Mouse (Mus musculus) CH12.LX (cell line): ENCODE measurements at regions not wholly inside any gene's neighbourhood (a gene's known extent, or its start where the extent isn't known, plus 50 kb on each side); places are given as distances from the start of the nearest gene placed in this dataset.

Source experiments
- DNase-seq: peaks from one replicate; pipeline ENCODE4 v3.0.0-alpha.2; 2013; ENCODE audit errors: extremely low read depth
- H3K27ac ChIP-seq: 2 replicates; pipeline ENCODE4 v1.5.1; 2012; ENCODE audit warnings: low read depth, mild to moderate bottlenecking, control low read depth, moderate library complexity; ENCODE audit not compliant: insufficient read depth
- H3K27me3 ChIP-seq: replicated peaks from 2 replicates; pipeline ENCODE3; 2012; ENCODE audit warnings: inconsistent platforms
- H3K36me3 ChIP-seq, 2 experiments: replicated peaks in 1 of 2; 2 replicates each; pipeline versions ENCODE3 to v1.6.1; 2012; ENCODE audit warnings: inconsistent platforms in 1 of 2, low read length in 1 of 2, mild to moderate bottlenecking in 1 of 2, mixed read lengths in 1 of 2, moderate library complexity in 1 of 2; ENCODE audit not compliant: control insufficient read depth in 1 of 2, insufficient read depth in 1 of 2
- H3K4me1 ChIP-seq, 2 experiments: 2 replicates each; pipeline ENCODE4 v1.6.1; 2012; ENCODE audit warnings: inconsistent platforms in 1 of 2, moderate library complexity in 1 of 2; ENCODE audit not compliant: insufficient read depth in 2 of 2, control insufficient read depth in 1 of 2
- H3K4me2 ChIP-seq: 2 replicates; pipeline ENCODE4 v1.6.1; 2012; ENCODE audit warnings: low read depth, mild to moderate bottlenecking, control low read depth; ENCODE audit not compliant: poor library complexity, insufficient read depth, severe bottlenecking
- H3K4me3 ChIP-seq, 3 experiments: fragments of 150-350 bp in 1 of 3; sonication (generic) in 1 of 3; replicated peaks in 1 of 3; 2 replicates each; pipeline versions ENCODE3 to v1.5.1; 2011 to 2012; ENCODE audit warnings: low read depth in 2 of 3, low read length in 2 of 3, mild to moderate bottlenecking in 2 of 3, moderate library complexity in 2 of 3, control low read depth in 1 of 3, improper control_type of control experiment in 1 of 3, inconsistent platforms in 1 of 3, mixed read lengths in 1 of 3; ENCODE audit not compliant: poor library complexity in 1 of 3
- H3K79me2 ChIP-seq: replicated peaks from 2 replicates; pipeline ENCODE4 v1.6.1; 2012; ENCODE audit warnings: mild to moderate bottlenecking, moderate library complexity; ENCODE audit not compliant: control insufficient read depth, poor library complexity, insufficient read depth, severe bottlenecking; ENCODE audit errors: extremely low read depth
- H3K9ac ChIP-seq: 2 replicates; pipeline ENCODE4 v1.6.1; 2012; ENCODE audit warnings: low read depth, mild to moderate bottlenecking, control low read depth, moderate library complexity; ENCODE audit not compliant: insufficient read depth
- H3K9me3 ChIP-seq: replicated peaks from 2 replicates; pipeline ENCODE3; 2012; ENCODE audit warnings: low read length, inconsistent platforms, mixed read lengths
- BHLHE40 ChIP-seq: IDR thresholded peaks from 2 replicates; pipeline ENCODE4 v1.6.1; 2011; ENCODE audit warnings: mild to moderate bottlenecking, low read depth, low read length, improper control_type of control experiment
- CHD1 ChIP-seq: IDR thresholded peaks from 2 replicates; pipeline ENCODE4 v1.6.1; 2012; ENCODE audit warnings: low read depth, low read length, improper control_type of control experiment, inconsistent platforms
- CTCF ChIP-seq, 2 experiments: IDR thresholded peaks in 1 of 2; conservative IDR thresholded peaks in 1 of 2; 2 replicates each; pipeline ENCODE4 v1.5.1; 2011 to 2012; ENCODE audit warnings: low read depth in 2 of 2, low read length in 2 of 2, improper control_type of control experiment in 1 of 2, inconsistent platforms in 1 of 2, mild to moderate bottlenecking in 1 of 2, moderate library complexity in 1 of 2
- E2F4 ChIP-seq: IDR thresholded peaks from 2 replicates; pipeline ENCODE4 v1.6.1; 2011; ENCODE audit warnings: low read depth, low read length, improper control_type of control experiment; ENCODE audit not compliant: insufficient replicate concordance
- ELF1 ChIP-seq: IDR thresholded peaks from 2 replicates; pipeline ENCODE4 v1.6.1; 2014; ENCODE audit warnings: low read depth, mild to moderate bottlenecking, inconsistent platforms, low read length, improper control_type of control experiment
- HCFC1 ChIP-seq: IDR thresholded peaks from 2 replicates; pipeline ENCODE4 v1.6.1; 2012; ENCODE audit warnings: low read depth, mild to moderate bottlenecking, inconsistent platforms, low read length, improper control_type of control experiment
- JUN ChIP-seq: IDR thresholded peaks from 2 replicates; pipeline ENCODE4 v1.6.1; 2011; ENCODE audit warnings: low read depth, mild to moderate bottlenecking, low read length, improper control_type of control experiment, moderate library complexity; ENCODE audit not compliant: insufficient read depth
- KAT2A ChIP-seq: IDR thresholded peaks from 2 replicates; pipeline ENCODE4 v1.6.1; 2012; ENCODE audit warnings: low read length, improper control_type of control experiment, inconsistent platforms; ENCODE audit not compliant: insufficient replicate concordance
- MAZ ChIP-seq: IDR thresholded peaks from 2 replicates; pipeline ENCODE4 v1.6.1; 2012; ENCODE audit warnings: low read depth, mild to moderate bottlenecking, inconsistent platforms, low read length, improper control_type of control experiment, moderate library complexity
- MEF2A ChIP-seq: IDR thresholded peaks from 2 replicates; pipeline ENCODE4 v1.6.1; 2014; ENCODE audit warnings: low read depth, mild to moderate bottlenecking, inconsistent platforms, low read length, improper control_type of control experiment, borderline replicate concordance
- MXI1 ChIP-seq: IDR thresholded peaks from 2 replicates; pipeline ENCODE4 v1.6.1; 2011; ENCODE audit warnings: mild to moderate bottlenecking, low read depth, low read length, improper control_type of control experiment
- NELFE ChIP-seq: IDR thresholded peaks from 2 replicates; pipeline ENCODE4 v1.6.1; 2011; ENCODE audit warnings: low read depth, low read length, improper control_type of control experiment
- NRF1 ChIP-seq: IDR thresholded peaks from 2 replicates; pipeline ENCODE4 v1.6.1; 2014; ENCODE audit warnings: low read depth, mild to moderate bottlenecking, inconsistent platforms, low read length, improper control_type of control experiment, moderate library complexity
- PAX5 ChIP-seq: IDR thresholded peaks from 2 replicates; pipeline ENCODE4 v1.6.1; 2012; ENCODE audit warnings: low read length, inconsistent platforms, mixed read lengths
- RAD21 ChIP-seq: IDR thresholded peaks from 2 replicates; pipeline ENCODE4 v1.6.1; 2011; ENCODE audit warnings: low read depth, mild to moderate bottlenecking, low read length, improper control_type of control experiment, moderate library complexity
- SIN3A ChIP-seq: IDR thresholded peaks from 2 replicates; pipeline ENCODE4 v1.6.1; 2012; ENCODE audit warnings: low read length, improper control_type of control experiment, inconsistent platforms
- TBP ChIP-seq: conservative IDR thresholded peaks from 2 replicates; pipeline ENCODE4 v1.6.1; 2011; ENCODE audit warnings: low read depth, low read length, improper control_type of control experiment
- UBTF ChIP-seq: IDR thresholded peaks from 2 replicates; pipeline ENCODE4 v1.6.1; 2012; ENCODE audit warnings: low read depth, mild to moderate bottlenecking, inconsistent platforms, low read length, improper control_type of control experiment, moderate library complexity
- USF1 ChIP-seq: IDR thresholded peaks from 2 replicates; pipeline ENCODE4 v1.6.1; 2014; ENCODE audit warnings: low read depth, mild to moderate bottlenecking, inconsistent platforms, low read length, improper control_type of control experiment
- USF2 ChIP-seq: conservative IDR thresholded peaks from 2 replicates; pipeline ENCODE4 v1.6.1; 2011; ENCODE audit warnings: low read depth, low read length, improper control_type of control experiment
- ZNF384 ChIP-seq: IDR thresholded peaks from 2 replicates; pipeline ENCODE4 v1.6.1; 2012; ENCODE audit warnings: low read depth, low read length, improper control_type of control experiment, inconsistent platforms
- dilution Hi-C: fragments of 300-500 bp; cut with MboI; formaldehyde crosslinking; loops from 2 replicates; pipeline ENCODE4 v1.14.3; 2020; ENCODE audit warnings: low sequenced_read_pairs; ENCODE audit not compliant: extremely low pct_unique_long_range_greater_than_20kb, extremely low pct_ligation_motif_present
- in situ Hi-C: fragments of 300-500 bp; cut with MboI; formaldehyde crosslinking; loops from 3 replicates; pipeline ENCODE4 v1.14.3; 2019; ENCODE audit warnings: low sequenced_read_pairs, low pct_ligation_motif_present, low pct_unique_long_range_greater_than_20kb, mixed read lengths

- Histone ChIP-seq H3K36me3 (no peaks in the 10 kb centered on the region), H3K27me3 (no peaks in the 10 kb centered on the region), H3K79me2 (no peaks in the 10 kb centered on the region), H3K4me1 (no peaks in the 10 kb centered on the region), H3K4me2 (no peak overlapping the region), H3K4me3 (no peak overlapping the region), H3K27ac (no peak overlapping the region)
- no peak for DNase-seq
- dilution Hi-C loops = no loop called here
- TF ChIP-seq JUN (no peak), ELF1 (no peak), ZNF384 (no peak), CHD1 (no peak), RAD21 (no peak), HCFC1 (no peak), UBTF (no peak), NELFE (no peak), MXI1 (no peak), KAT2A (no peak), E2F4 (no peak)
- TF ChIP-seq, all 38 proteins: peak for 0
- Histone ChIP-seq H3K9ac (no peak overlapping the region), H3K9me3 (no peaks in the 10 kb centered on the region)
- in situ Hi-C loops = no loop called here
These were observed 233.3 kb upstream of the Dnajc19 start for GRCm38 (mm10) chr3:34314393-34314792.

- no peaks in the 10 kb centered on the region for H3K9me3 ChIP-seq
- no peaks in the 10 kb centered on the region for H3K4me1 ChIP-seq
- H3K36me3 ChIP-seq = no peaks in the 10 kb centered on the region
- H3K9ac ChIP-seq = no peak overlapping the region
- no peak overlapping the region for H3K4me2 ChIP-seq
- TF ChIP-seq USF1 (no peak), MEF2A (no peak), ELF1 (no peak), NRF1 (no peak), TBP (no peak), MAZ (no peak), SIN3A (no peak), CTCF (conservative IDR thresholded peaks at IDR 0.05 in 1 of 2, IDR thresholded peaks at IDR 0.05 in 1 of 2; ENCODE audit: low read depth in 2 of 2, low read length in 2 of 2) (no peak), PAX5 (no peak), USF2 (no peak), BHLHE40 (no peak), KAT2A (no peak)
- no peaks in the 10 kb centered on the region for H3K27me3 ChIP-seq
- in situ Hi-C loops = no loop called here
- dilution Hi-C loops = no loop called here
- no peak overlapping the region for H3K27ac ChIP-seq
- H3K4me3 ChIP-seq = no peak overlapping the region
- no peak for DNase-seq
- no peaks in the 10 kb centered on the region for H3K79me2 ChIP-seq
These were observed 230.8 kb upstream of the Dnajc19 start for GRCm38 (mm10) chr3:34311944-34312343.
